ENCODE assay signal across 10 mouse cellular contexts in genomic region chr9:63197252-63197651, GRCm38 (mm10). TPM values are rescaled to one million over a fixed set of nuclear protein-coding genes. Genes with fewer than 3 reads are reported as not detected.
DNase-seq lines count a peak whose midpoint lies in the region; ATAC-seq and TF ChIP-seq lines count a peak whose summit lies in the region.
"Had no signal": no experiment of that assay in that cellular context is flagged by ENCODE, and none has a peak within 500 bp of the region (broad histone marks: within the 10 kb centered on the region; RNA-seq: fewer than 3 reads in every experiment).

No protein-coding gene starts in this region.

- H3K4me3 ChIP-seq in intestine, postnatal 0 days (ENCODE audit: low read depth, low read length): no peak overlapping the region
- H3K4me3 ChIP-seq: megakaryocyte, embryonic 14.5 days had no signal

- no peak for TF ChIP-seq CTCF in intestine, postnatal 0 days (IDR thresholded peaks at IDR 0.05; ENCODE audit: low read depth)

- ATAC-seq in cerebellum, adult (ENCODE audit: insufficient number of reproducible peaks, low FRiP score, low TSS enrichment): no peak
- no peak for ATAC-seq in intestine, postnatal 0 days

- H3K9me3 ChIP-seq in intestine, postnatal 0 days (ENCODE audit: control insufficient read depth): no peaks in the 10 kb centered on the region
- H3K9me3 ChIP-seq: megakaryocyte, embryonic 14.5 days had no signal

- H3K9ac ChIP-seq in intestine, postnatal 0 days (ENCODE audit: low read depth, low read length): no peak overlapping the region

- DNase-seq in cerebellum, postnatal 14 days: peak; percentile 32 to 40
- peak; percentile 8 for DNase-seq in layer of hippocampus, adult 11-12 months (ENCODE audit: low spot score)
- DNase-seq in layer of hippocampus, postnatal 25 days (ENCODE audit: extremely low spot score in 1 of 2, low spot score in 1 of 2): no peak
- DNase-seq in embryo, embryonic 10.5 days (ENCODE audit: low spot score): peak; percentile 61
- no peak for DNase-seq in thymus, adult 18-20 months
- DNase-seq in right cerebral cortex, postnatal 36 days (ENCODE audit: low spot score in 2 of 2): no peak

- H3K27me3 ChIP-seq in intestine, postnatal 0 days (replicated peaks; ENCODE audit: control insufficient read depth, insufficient read depth, low read length): no peaks in the 10 kb centered on the region
- H3K27me3 ChIP-seq: megakaryocyte, embryonic 14.5 days had no signal

- H3K36me3 ChIP-seq in intestine, postnatal 0 days (ENCODE audit: control insufficient read depth, insufficient read depth): peaks cover 8% of the 10 kb centered on the region; the same call in 1 of the 2 replicates

- 21% methylated on average over 8 of the region's 8 CpGs for WGBS in intestine, postnatal 0 days

- H3K4me2 ChIP-seq in intestine, postnatal 0 days (replicated peaks; ENCODE audit: low read depth): peak overlapping the region; percentile 35; the same call in 1 of the 2 replicates

- H3K27ac ChIP-seq in intestine, postnatal 0 days (ENCODE audit: low read depth, low read length): no peak overlapping the region

- H3K4me1 ChIP-seq in intestine, postnatal 0 days (replicated peaks; ENCODE audit: control insufficient read depth, insufficient read depth, low read length): no peaks in the 10 kb centered on the region
- H3K4me1 ChIP-seq: megakaryocyte, embryonic 14.5 days had no signal

RNA-seq across cellular contexts. Expression of gene Skor1, which starts 48.5 kb away (rescaled TPM):
- under 1 TPM in 1 of 2 experiments, not detected in 1; 0.17 TPM for total RNA-seq in layer of hippocampus, postnatal 25 days (2021)
- not detected in 2 replicates for polyA plus RNA-seq in intestine, postnatal 0 days (2015; fragmentation: Nextera tagmentation; extraction: Ambion mirVana)
- total RNA-seq: common myeloid progenitor, adult 5-6 weeks had no signal

Comparison
In these comparisons a context has a peak if more than half of its experiments do, and no peak if none do; other contexts are left out.
1. DNase-seq: peak in cerebellum, postnatal 14 days (2 of 2), layer of hippocampus, adult 11-12 months (single experiment) and embryo, embryonic 10.5 days (single experiment); none in layer of hippocampus, postnatal 25 days (0 of 2), thymus, adult 18-20 months (0 of 2) and right cerebral cortex, postnatal 36 days (0 of 2).